Mouse (Mus musculus) C2C12 (cell line): Measurements from ENCODE around the gene Gtf2h1.

Source experiments
- CTCF ChIP-seq: IDR thresholded peaks from one replicate; pipeline ENCODE4 v1.5.1; 2011; ENCODE audit not compliant: control insufficient read depth, insufficient read depth, insufficient read length
- FOSL1 ChIP-seq: IDR thresholded peaks from one replicate; pipeline ENCODE4 v1.8.0; 2011; ENCODE audit warnings: mild to moderate bottlenecking, low read length; ENCODE audit not compliant: poor library complexity, insufficient read depth, severe bottlenecking
- MAX ChIP-seq: IDR thresholded peaks from one replicate; pipeline ENCODE4 v1.6.1; 2011; ENCODE audit warnings: mild to moderate bottlenecking, control low read depth
- MYOD1 ChIP-seq: IDR thresholded peaks from one replicate; pipeline ENCODE4 v1.6.1; 2011; ENCODE audit warnings: low read depth; ENCODE audit not compliant: control insufficient read depth, insufficient read length
- MYOG ChIP-seq: IDR thresholded peaks from one replicate; pipeline ENCODE4 v1.6.1; 2011; ENCODE audit not compliant: control insufficient read depth, insufficient read length; ENCODE audit errors: extremely low read depth
- USF1 ChIP-seq: IDR thresholded peaks from one replicate; pipeline ENCODE4 v1.6.1; 2011; ENCODE audit warnings: low read depth, mild to moderate bottlenecking, control low read depth, moderate library complexity

DNA sequence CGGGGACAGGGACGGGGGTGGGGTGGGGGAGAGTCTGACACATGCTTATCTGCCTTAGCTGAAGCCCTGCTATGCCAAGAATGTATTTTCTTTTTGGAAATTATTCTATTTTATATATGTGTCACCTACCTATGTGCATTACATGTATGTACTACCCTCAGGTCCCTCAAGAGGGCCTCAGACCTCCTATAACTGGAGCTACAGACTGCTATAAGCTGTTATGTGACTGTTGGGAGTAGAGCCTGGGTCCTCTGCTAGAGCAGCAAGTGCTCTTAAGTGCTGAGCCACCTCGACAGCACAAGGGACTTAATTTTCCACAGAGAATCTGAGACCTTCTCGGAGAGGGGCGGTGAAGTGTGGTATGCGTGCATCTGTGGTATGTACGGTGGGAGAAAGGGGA is 27.5 kb upstream of the Gtf2h1 start:
- TF ChIP-seq CTCF (no peak), MYOD1 (no peak), USF1 (no peak), MYOG (no peak), MAX (no peak), FOSL1 (no peak)
